Mouse (Mus musculus) erythroblast, embryonic 14.5 days (primary cell): ENCODE results near the gene Dpp8. TPM values are rescaled to one million over a fixed set of nuclear protein-coding genes. Genes with fewer than 3 reads are reported as not detected.
"Not testable (repeated sequence)": the region's sequence is repeated elsewhere in the genome, so short reads cannot be mapped to it uniquely, and the experiment has no call there.

Experiments
- H3K27me3 ChIP-seq: 2 replicates; pipeline ENCODE4 v1.6.1; 2012; ENCODE audit warnings: inconsistent platforms; ENCODE audit not compliant: control insufficient read depth
- H3K36me3 ChIP-seq: 2 replicates; pipeline ENCODE4 v1.6.1; 2012; ENCODE audit warnings: mild to moderate bottlenecking, inconsistent platforms; ENCODE audit not compliant: control insufficient read depth
- H3K4me1 ChIP-seq: 2 replicates; pipeline ENCODE4 v1.6.1; 2012; ENCODE audit warnings: inconsistent platforms; ENCODE audit not compliant: control insufficient read depth
- H3K4me3 ChIP-seq: replicated peaks from 2 replicates; pipeline ENCODE3; 2012; ENCODE audit warnings: moderate library complexity, mild to moderate bottlenecking, inconsistent platforms
- H3K9me3 ChIP-seq: 2 replicates; pipeline ENCODE4 v1.6.1; 2012; ENCODE audit warnings: low read length, inconsistent platforms, mixed read lengths; ENCODE audit not compliant: control insufficient read depth
- GATA1 ChIP-seq: IDR thresholded peaks from 2 replicates; pipeline ENCODE4 v1.6.1; 2012; ENCODE audit warnings: low read length, inconsistent platforms, mixed read lengths
- TAL1 ChIP-seq: IDR thresholded peaks from 3 replicates; pipeline ENCODE4 v1.6.1; 2012; ENCODE audit warnings: low read length, inconsistent platforms, mixed read lengths
- polyA plus RNA-seq: library from polyadenylated mRNA; stranded (reverse); fragments of >175 nt; gene quantifications from 2 replicates; pipeline ENCODE4 v1.2.3, GENCODE M21; 2012

Gene Dpp8
- polyA plus RNA-seq, 1 experiment = 0.43 TPM

DNA sequence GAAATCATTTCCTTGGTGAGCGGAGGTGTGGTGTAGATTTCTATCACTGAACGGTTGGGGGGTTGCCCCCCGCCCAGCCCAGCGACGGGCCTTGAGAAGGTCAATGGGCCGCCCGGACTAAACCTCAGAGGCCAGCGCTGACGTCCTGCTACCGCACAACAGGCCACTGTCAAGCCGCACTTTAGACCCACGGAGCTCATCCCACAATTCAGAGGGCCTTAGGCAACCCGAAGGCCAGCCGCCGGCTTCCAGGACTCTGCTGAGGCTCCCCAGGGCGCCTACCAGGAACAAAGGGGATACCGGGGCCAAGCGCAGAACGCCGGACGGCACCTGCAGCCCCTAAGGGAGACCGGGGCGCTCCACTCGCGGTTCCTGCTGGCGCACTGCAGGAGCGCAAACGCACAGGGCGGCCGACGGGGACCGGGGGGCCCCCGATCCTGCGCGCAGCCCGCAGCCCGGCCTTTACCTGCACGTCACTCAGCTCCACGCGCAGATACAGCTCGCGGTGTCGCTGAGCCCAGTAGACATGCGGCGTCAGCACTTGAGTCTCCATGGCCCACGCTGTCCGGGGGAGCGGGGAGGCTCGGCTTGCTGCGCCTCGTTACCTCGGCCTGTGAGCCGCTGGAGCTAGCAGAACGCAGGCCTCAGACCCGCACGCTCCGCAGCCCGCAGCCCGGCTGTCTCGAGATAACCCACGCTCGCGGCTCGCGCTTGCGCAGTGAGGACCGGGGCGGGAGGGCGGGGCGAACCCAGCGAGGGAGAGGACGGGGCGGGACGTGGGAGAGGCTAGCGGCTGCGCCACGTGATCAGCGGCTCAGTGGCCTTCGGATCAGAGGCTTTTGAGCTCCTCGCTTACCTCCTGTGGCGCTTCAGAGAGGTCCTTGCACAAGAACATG, 11.0 kb upstream of the Dpp8 start, which contains the start of gene Hacd3:
Gene Hacd3 (minus strand): TSS at position 703 of the 896 bp plus-strand sequence.
- Histone ChIP-seq H3K36me3 (peaks cover 15% of the 10 kb centered on the region), H3K27me3 (0 out of 2 replicates have a peak, but pooled peaks cover 2% of the 10 kb centered on the region), H3K9me3 (0 out of 2 replicates have a peak, but pooled peaks cover 3% of the 10 kb centered on the region), H3K4me3 (peak within 1 kb of the TSS; percentile 89), H3K4me1 (peaks cover 64% of the 10 kb centered on the region)
- TF ChIP-seq GATA1 (no peak), TAL1 (no peak)

GRCm38 (mm10) chr9:65021887-65022579, 10.2 kb upstream of the Dpp8 start:
- H3K27me3 ChIP-seq = 0 out of 2 replicates have a peak, but pooled peaks cover 2% of the 10 kb centered on the region
- H3K4me1 ChIP-seq = peaks cover 56% of the 10 kb centered on the region
- peak overlapping the region; percentile 89 for H3K4me3 ChIP-seq
- 0 out of 2 replicates have a peak, but pooled peaks cover 3% of the 10 kb centered on the region for H3K9me3 ChIP-seq
- TF ChIP-seq GATA1 (no peak), TAL1 (no peak)
- H3K36me3 ChIP-seq = peaks cover 12% of the 10 kb centered on the region

DNA sequence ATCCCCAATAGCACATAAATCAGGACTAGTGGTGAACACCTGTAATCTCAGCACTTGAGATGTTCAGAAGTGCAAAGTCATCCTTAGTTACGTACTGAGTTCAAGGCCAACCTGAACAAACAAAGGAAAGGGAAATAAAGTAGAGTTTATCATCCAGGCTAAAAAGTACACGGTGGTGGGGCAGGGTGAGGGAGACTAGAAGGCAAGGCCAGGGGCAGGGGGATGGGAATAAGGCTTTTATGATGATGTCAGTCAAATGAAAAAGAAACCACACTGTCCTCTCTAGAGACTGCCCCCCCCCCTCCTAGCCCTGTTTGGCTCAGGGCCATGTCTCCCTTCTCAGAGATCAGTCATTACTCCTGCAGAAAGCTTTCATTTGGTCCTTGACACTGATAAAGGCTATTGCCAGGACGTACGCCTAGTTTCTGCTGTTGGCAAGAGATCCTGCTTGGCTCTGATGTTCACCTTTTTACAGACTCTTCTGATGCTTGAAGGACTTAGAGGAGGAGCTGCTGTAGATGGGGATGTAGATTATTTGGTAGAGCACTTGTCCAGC, 9.6 kb upstream of the Dpp8 start:
- peaks cover 52% of the 10 kb centered on the region for H3K4me1 ChIP-seq
- no peak overlapping the region for H3K4me3 ChIP-seq
- H3K9me3 ChIP-seq = 0 out of 2 replicates have a peak, but pooled peaks cover 3% of the 10 kb centered on the region
- peaks cover 10% of the 10 kb centered on the region for H3K36me3 ChIP-seq
- no peak for TF ChIP-seq GATA1
- TF ChIP-seq TAL1 = no peak
- H3K27me3 ChIP-seq = 0 out of 2 replicates have a peak, but pooled peaks cover 2% of the 10 kb centered on the region

GRCm38 (mm10) chr9:65023447-65023846, 8.8 kb upstream of the Dpp8 start:
- TF ChIP-seq GATA1 (no peak), TAL1 (no peak)
- Histone ChIP-seq H3K4me1 (peaks cover 44% of the 10 kb centered on the region), H3K4me3 (no peak overlapping the region), H3K27me3 (0 out of 2 replicates have a peak, but pooled peaks cover 2% of the 10 kb centered on the region), H3K36me3 (peaks cover 5% of the 10 kb centered on the region), H3K9me3 (0 out of 2 replicates have a peak, but pooled peaks cover 3% of the 10 kb centered on the region)

GRCm38 (mm10) chr9:65027241-65027640, 5.0 kb upstream of the Dpp8 start:
- Histone ChIP-seq H3K27me3 (0 out of 2 replicates have a peak, but pooled peaks cover 2% of the 10 kb centered on the region), H3K9me3 (0 out of 2 replicates have a peak, but pooled peaks cover 3% of the 10 kb centered on the region), H3K36me3 (no peaks in the 10 kb centered on the region), H3K4me3 (no peak overlapping the region), H3K4me1 (peaks cover 26% of the 10 kb centered on the region)
- TF ChIP-seq TAL1 = no peak
- no peak for TF ChIP-seq GATA1

GRCm38 (mm10) chr9:65028313-65028712, 3.9 kb upstream of the Dpp8 start:
- Histone ChIP-seq H3K36me3 (no peaks in the 10 kb centered on the region), H3K4me3 (no peak overlapping the region), H3K27me3 (0 out of 2 replicates have a peak, but pooled peaks cover 2% of the 10 kb centered on the region), H3K9me3 (0 out of 2 replicates have a peak, but pooled peaks cover 3% of the 10 kb centered on the region), H3K4me1 (peaks cover 24% of the 10 kb centered on the region)
- no peak for TF ChIP-seq GATA1
- TF ChIP-seq TAL1 = no peak

- Histone ChIP-seq H3K4me3 (peak overlapping the region; percentile 16), H3K36me3 (peaks cover 26% of the 10 kb centered on the region), H3K4me1 (peaks cover 37% of the 10 kb centered on the region)
- H3K27me3 ChIP-seq, H3K9me3 ChIP-seq: not testable (repeated sequence)
These were observed 859 bp upstream of the Dpp8 start for GRCm38 (mm10) chr9:65031355-65031754.

DNA sequence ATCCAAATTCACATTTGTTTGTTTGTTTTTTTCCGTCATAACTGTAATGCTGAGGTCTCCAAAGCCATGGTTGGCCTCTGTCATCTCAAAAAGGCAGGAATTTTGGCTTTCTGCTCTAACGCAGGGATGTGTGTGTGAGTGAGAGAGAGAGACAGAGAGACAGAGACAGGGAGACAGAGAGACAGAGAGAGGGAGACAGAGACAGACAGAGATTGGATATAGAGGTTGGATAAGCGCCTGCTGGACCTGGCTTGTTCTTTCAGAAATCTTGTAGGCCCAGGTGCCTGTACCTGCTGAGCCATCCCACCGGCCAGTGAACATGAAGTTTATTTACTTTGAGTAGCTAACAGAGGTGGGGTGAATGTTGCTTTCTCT, 333 bp upstream of the Dpp8 start:
- no peak for TF ChIP-seq GATA1
- TF ChIP-seq TAL1 = no peak
- H3K4me1 ChIP-seq = peaks cover 37% of the 10 kb centered on the region
- H3K4me3 ChIP-seq = peak overlapping the region; percentile 98
- peaks cover 31% of the 10 kb centered on the region for H3K36me3 ChIP-seq
- H3K27me3 ChIP-seq = no peaks in the 10 kb centered on the region
- no peaks in the 10 kb centered on the region for H3K9me3 ChIP-seq
